Mouse (Mus musculus) CD4-positive, CD25-positive, alpha-beta regulatory T cell, adult 4 months (primary cell): ENCODE measurements around the gene Dnah7b. TPM values are rescaled to one million over a fixed set of nuclear protein-coding genes. Genes with fewer than 3 reads are reported as not detected.
"Not testable (repeated sequence)": the region's sequence is repeated elsewhere in the genome, so short reads cannot be mapped to it uniquely, and the experiment has no call there.

Experiments
- ATAC-seq: one replicate; pipeline ENCODE4 v1.8.0; 2017
- polyA plus RNA-seq, 2 experiments: library from polyadenylated mRNA; unstranded; fragments of 100-300 nt; shearing (Covaris generic); gene quantifications; one replicate each; pipeline ENCODE4 v1.2.1; 2017

Gene Dnah7b
- polyA plus RNA-seq: 1 to 10 TPM in 1 of 2 experiments, not detected in 1; 1.6 TPM

DNA sequence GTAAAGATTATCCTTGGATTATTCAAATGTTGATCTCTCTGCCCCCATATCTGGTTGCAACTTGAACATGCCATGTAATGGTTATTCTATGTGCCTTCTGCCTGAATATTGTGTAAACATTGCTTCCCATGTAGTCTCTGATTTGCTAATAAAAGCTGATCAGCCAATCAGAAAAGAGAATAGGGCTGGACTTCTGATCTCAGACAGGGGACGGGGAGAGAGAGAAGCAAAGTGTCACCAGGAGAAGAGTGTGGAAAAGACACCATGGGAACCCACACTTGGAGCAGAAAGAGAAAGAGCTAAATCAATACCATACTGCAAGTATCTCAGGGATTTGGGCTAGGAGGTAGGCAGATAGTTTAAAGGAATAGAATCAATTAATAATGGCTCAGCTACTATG, at the start of gene Dnah7b:
Gene Dnah7b (plus strand): TSS at position 301 of the 400 bp plus-strand sequence.
- no peak for ATAC-seq

DNA sequence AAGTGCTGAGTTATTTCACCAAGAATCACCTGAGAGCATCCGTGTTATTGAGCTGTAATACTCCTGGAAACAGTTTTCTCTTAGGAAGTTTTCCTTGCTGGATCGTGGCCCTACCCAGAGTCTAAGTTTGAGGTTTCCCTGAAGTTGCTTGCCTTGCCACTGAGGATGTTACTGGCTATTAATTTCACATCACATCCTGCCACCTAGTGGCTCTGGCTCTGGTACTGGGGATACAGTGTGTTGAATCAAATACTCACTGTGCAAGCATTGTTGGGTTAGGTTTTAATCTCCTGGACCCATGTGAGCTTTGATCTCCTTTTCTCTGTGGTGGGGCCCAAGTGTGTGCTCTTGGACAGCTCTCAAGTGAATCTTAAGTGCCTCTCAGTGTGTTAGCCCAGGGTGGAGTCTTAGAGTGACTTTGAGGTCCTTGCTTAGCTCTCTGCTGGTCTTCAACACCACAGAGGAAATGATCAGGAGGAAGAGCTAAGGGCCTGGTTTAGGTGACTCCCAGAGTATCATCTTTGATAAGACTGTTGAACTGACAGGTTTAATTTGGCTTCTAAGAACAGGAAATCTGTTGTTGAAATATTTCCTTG, 47.6 kb upstream of the Dnah7b start:
- no peak for ATAC-seq

GRCm38 (mm10) chr1:46022262-46022661, 43.9 kb upstream of the Dnah7b start:
- no peak for ATAC-seq

GRCm38 (mm10) chr1:46031993-46032555, 34.0 kb upstream of the Dnah7b start:
- ATAC-seq: no peak

DNA sequence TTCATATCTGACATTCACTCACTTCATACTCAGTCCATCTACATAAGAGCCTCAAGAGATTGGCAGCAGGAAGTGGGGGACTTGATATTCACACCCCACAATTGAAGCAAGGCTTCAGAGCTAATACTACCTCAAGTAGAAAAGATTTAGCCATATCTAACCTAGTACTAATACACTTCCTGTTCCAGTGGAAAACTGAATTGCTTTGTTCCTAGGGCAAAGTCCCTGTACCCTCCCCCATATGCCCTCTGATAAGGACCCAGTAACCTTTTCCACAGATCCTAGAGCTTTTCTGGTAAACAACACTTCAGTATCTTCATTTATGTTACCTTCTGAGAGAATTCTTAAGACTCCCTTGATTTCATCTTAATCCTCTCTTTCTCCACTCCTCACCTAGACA, 17.9 kb upstream of the Dnah7b start:
- ATAC-seq: no peak

DNA sequence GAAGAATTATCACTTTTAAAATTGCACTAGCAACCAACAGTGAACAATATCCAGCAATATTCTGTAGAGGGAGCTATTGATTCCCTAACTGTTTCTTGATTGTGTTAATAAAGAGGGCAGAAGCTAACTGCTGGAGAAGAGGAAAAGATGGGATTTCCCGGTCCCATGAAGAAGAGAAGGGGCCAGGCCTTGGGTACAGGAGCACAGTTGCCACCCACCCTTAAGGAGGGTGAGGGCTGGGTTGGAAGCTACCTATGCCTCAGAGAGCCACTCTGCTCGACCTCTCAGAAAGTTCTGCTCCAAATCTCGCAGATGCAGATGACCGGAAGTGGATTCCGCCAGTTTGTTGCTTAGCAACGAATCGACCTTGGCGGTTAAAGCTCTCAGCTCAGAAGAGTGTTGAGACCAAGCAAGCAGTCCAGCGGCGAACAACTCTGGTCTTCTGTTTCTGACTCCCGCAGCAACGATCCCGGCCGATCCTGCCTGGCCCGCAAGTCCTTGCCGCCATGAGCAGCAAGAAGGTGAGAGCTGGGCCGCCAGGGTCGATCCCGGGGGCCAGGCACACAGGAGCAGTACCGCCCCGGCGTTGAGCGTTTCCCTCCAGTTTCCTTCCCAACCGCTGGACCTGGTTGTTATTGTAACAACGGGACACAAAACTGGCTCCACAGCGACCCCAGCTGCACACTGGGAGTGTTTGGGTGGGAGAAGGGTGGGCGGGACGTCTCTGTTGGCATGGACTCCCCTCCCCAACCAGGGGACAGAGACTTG, 553 bp downstream of the Dnah7b start:
- no peak for ATAC-seq

- not testable (repeated sequence) for ATAC-seq
Observed at GRCm38 (mm10) chr1:46068787-46069186, 2.7 kb downstream of the Dnah7b start.

DNA sequence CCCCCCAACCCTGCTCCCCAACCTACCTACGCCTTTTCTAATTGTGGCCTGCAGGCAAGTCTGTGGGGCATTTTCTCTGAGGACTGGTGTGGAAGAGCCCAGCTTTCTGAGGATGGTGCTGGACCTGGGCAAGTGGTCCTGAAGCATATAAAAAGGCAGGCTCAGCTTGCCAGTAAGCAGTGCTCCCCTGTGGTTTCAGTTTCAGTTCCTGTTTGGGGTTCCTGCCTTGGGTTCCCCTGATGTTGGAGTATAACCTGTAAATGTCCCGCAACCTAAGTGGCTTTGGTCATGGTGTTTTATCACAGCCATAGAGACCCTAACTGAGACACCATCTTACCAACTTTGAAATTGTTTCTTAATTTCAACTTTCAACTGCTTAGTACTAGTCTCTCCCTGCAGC, 11.8 kb downstream of the Dnah7b start:
- ATAC-seq: no peak

DNA sequence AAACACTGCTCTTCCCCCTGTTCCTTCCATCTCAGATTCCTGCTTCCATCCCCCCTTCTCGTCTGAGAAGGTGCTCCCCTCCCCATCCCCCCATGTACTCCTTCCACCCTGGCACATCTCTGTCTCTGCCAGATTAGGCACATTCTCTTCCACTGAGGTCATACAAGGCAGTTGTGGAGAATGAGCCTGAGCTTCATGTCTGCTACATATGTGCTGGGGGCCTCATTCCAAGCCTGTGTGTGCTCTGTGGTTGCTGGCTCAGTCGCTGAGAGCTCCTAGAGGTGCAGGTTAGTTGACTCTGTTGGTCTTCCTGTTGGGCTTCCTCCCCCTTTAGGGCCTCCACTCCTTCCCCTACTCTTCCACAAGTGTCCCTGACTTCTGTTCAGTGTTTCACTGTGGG, 34.4 kb downstream of the Dnah7b start:
- ATAC-seq: no peak

- not testable (repeated sequence) for ATAC-seq
Observed at GRCm38 (mm10) chr1:46112606-46113005, 46.5 kb downstream of the Dnah7b start.

DNA sequence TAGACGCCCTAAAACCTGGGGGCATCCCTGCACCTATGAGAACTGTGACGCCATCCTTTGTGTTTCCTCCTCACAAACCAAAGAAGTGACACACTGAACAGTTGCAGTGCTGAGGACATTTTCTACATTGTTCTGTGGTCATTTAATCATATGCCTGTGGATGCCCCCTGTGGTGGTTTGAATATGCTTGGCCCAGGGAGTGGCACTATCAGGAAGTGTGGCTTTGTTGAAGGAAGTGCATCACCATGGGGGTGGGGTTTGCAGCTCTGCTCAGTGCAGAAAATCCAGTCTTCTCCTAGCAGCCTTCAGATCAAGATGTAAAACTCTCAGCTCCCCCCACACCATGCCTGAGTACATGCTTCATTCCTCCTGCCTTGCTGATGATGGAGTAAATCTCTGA, 51.1 kb downstream of the Dnah7b start:
- ATAC-seq: not testable (repeated sequence)

GRCm38 (mm10) chr1:46128058-46128457, 61.9 kb downstream of the Dnah7b start:
- no peak for ATAC-seq

GRCm38 (mm10) chr1:46196835-46197234, 130.7 kb downstream of the Dnah7b start:
- ATAC-seq: not testable (repeated sequence)

DNA sequence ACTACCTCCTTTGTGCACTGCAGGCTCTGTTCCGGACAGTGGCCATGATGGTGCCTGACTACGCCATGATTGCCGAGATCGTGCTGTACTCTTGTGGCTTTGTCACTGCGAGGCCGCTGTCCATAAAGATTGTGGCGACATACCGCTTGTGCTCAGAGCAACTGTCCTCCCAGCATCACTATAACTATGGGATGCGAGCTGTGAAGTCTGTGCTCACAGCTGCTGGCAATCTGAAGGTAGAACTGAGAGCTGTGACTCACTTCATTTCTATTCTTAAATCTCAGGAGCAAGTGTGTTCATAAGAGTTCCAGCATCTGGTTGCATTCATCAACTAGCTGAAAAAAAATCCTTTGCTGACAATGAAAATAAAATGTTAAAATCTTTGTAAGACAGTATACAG, 135.1 kb downstream of the Dnah7b start:
- not testable (repeated sequence) for ATAC-seq

DNA sequence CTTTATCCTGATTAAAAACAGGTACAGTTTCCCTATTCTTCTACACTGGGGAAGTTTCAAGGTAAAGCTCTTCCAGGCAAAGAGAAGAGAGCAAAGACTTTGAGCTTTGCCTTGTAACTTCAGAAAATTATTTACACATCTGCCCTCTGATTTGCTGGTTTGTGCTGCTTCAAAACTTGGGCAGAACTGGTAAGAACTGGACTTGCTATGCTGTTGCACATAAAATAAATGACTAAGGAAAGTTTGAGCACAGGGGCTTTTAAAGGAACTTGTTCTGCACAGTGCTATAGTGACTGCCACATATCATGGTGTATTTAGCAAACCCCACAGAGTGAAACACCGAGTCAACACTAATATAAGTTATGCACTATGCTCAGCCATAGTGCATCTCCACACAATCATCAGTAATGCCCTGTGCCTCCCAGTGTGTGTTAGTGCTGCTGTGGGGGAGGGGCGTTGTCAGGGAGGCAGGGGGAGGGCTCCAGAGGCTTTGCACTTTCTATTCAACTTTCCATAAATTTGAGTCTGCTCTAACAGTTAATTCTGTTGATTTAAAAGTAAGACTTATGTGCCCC, 144.0 kb downstream of the Dnah7b start:
- ATAC-seq: not testable (repeated sequence)

DNA sequence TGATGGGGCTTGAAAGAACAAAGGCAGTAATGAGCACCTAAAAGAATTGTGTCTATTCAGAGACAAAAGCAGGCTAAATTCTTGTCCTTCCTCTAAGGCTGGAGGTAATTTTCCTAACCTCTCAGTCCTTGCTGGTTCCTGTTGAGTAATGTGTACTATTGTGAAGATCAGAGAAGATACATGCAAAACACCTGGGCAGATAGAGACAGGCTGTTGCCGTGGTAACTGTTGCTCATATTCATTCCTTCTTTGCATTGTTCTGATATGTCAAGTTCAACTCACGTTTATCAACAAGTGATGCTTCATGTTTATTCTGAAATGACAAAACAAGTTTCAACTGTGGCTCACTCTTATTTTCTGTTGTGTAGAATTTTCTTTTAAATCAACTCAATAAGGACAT, 156.6 kb downstream of the Dnah7b start:
- ATAC-seq: not testable (repeated sequence)

- not testable (repeated sequence) for ATAC-seq
Observed at GRCm38 (mm10) chr1:46226136-46226535, 160.0 kb downstream of the Dnah7b start.

GRCm38 (mm10) chr1:46268841-46269240, 202.7 kb downstream of the Dnah7b start:
- ATAC-seq: not testable (repeated sequence)

DNA sequence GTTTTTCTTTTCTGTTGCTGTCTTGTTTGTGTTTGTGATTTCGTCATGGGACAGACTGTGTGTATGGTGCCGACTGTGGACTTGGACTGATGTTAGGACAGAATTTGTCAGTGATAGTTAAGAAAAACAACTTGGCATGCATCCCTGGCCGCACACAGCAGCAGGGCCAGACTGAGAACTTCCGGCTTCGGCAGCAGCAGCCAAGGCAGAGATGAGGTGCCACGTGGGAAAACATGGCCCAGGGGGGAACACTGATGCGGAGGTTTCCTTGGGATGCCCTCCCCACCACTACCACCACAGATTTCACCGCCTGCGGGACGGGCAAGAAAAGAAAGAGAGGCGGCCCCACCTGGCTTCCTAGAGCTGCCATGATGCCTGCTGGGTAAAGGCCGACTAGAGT, 205.8 kb downstream of the Dnah7b start:
- ATAC-seq: no peak

DNA sequence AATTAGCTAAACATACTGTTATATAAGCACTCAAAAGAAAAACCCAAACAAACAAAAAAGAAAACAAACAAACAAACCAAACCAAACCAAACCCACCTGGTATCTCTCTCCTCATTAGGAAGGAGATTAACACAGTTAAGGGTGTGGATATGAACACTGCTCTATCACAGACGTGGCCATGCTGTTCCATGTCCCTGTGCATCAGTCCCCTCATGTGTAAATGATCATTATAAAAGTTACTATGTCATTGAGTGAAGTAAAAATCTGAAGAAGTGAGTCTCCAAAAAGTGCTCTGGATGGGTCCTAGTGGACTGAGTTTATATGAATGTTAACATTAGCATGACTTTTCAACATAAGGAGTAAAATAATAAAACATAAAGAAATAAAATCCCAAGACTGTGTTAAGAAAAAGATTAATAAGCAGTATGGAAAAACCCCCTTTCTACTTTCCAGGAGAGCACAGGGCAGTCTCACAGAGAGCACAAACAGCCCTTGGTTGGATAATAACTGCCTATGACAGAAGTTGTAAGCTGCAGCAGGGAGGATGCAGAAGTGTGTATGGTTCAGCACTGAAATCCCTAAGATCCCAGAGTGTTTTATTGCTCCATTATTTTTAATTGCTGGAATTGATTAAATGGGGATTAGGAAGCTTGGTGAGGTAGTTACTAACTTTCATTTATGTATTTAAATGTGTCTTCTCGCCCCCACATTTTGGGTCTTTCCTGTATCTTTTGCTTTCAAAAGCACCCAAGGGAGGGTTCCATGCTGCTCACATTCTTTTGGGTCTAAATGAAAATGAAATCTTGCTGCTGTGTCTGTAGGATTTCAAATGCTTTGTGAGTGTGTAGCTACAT, 212.2 kb downstream of the Dnah7b start:
- ATAC-seq: not testable (repeated sequence)

- not testable (repeated sequence) for ATAC-seq
Observed at GRCm38 (mm10) chr1:46278911-46279565, 212.9 kb downstream of the Dnah7b start.

DNA sequence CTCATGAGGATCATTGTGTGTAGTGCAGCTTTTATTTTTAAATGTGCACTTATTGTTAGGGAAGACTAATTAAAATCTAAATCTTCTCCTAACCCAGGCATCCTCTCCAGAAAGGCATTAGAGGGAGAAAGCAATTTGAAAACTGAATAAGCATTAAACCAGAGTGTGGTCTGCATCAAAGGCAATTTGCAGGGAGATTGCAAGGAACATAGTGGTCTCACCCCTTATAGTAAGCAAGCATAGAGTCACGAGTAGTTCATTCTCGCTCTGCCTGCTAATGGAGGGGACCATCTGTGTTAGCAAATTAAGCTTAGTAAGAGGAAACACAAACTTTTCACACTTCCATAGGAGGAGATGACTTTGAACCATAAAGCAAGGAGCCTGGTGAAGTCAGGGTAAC, 228.3 kb downstream of the Dnah7b start:
- ATAC-seq: not testable (repeated sequence)
